Mouse (Mus musculus) myocyte (in vitro differentiated cells): ENCODE data around the gene Slc11a2.

Experiments used
- CEBPB ChIP-seq: IDR thresholded peaks from 2 replicates; pipeline ENCODE4 v1.6.1; 2011; ENCODE audit warnings: mild to moderate bottlenecking, moderate library complexity; ENCODE audit not compliant: poor library complexity, insufficient read depth, severe bottlenecking
- E2F4 ChIP-seq: IDR thresholded peaks from one replicate; pipeline ENCODE4 v1.6.1; 2011; ENCODE audit warnings: mild to moderate bottlenecking, control low read depth, moderate library complexity; ENCODE audit not compliant: insufficient read depth
- MAX ChIP-seq: IDR thresholded peaks from one replicate; pipeline ENCODE4 v1.6.1; 2011; ENCODE audit warnings: low read depth, mild to moderate bottlenecking, control low read depth
- MYOD1 ChIP-seq, 3 experiments: IDR thresholded peaks; one replicate each; pipeline ENCODE4 v1.6.1; 2011; ENCODE audit warnings: control low read depth in 2 of 3, low read depth in 2 of 3, mild to moderate bottlenecking in 2 of 3, moderate library complexity in 1 of 3; ENCODE audit not compliant: insufficient read length in 2 of 3, control insufficient read depth in 1 of 3
- POLR2A ChIP-seq: IDR thresholded peaks from one replicate; pipeline ENCODE4 v1.6.1; 2011; ENCODE audit warnings: low read depth, mild to moderate bottlenecking, control low read depth, moderate library complexity; ENCODE audit not compliant: insufficient read length
- POLR2AphosphoS2 ChIP-seq: IDR thresholded peaks from one replicate; pipeline ENCODE4 v1.6.1; 2011; ENCODE audit warnings: low read depth, control low read depth; ENCODE audit not compliant: insufficient read length
- REST ChIP-seq: IDR thresholded peaks from one replicate; pipeline ENCODE4 v1.6.1; 2011; ENCODE audit warnings: mild to moderate bottlenecking, control low read depth, moderate library complexity; ENCODE audit not compliant: insufficient read depth, insufficient read length
- TCF12 ChIP-seq: IDR thresholded peaks from one replicate; pipeline ENCODE4 v1.6.1; 2011; ENCODE audit warnings: mild to moderate bottlenecking, control low read depth; ENCODE audit not compliant: poor library complexity, insufficient read depth, severe bottlenecking
- USF1 ChIP-seq: IDR thresholded peaks from one replicate; pipeline ENCODE4 v1.6.1; 2011; ENCODE audit warnings: low read depth, mild to moderate bottlenecking, control low read depth, moderate library complexity

- TF ChIP-seq MAX (no peak), MYOD1 (IDR thresholded peaks at IDR 0.05; ENCODE audit: control insufficient read depth in 1 of 3, insufficient read length in 2 of 3, low read depth in 2 of 3) (no peak), POLR2A (no peak), REST (no peak), CEBPB (0 out of 2 replicates have a peak, but pooled peaks have one; percentile 5), POLR2AphosphoS2 (no peak), E2F4 (no peak), TCF12 (no peak), USF1 (no peak)
Observed at GRCm38 (mm10) chr15:100403318-100404000, 21.4 kb downstream of the Slc11a2 start.
